ENCODE assay signal across 10 mouse cellular contexts in the genomic region with DNA sequence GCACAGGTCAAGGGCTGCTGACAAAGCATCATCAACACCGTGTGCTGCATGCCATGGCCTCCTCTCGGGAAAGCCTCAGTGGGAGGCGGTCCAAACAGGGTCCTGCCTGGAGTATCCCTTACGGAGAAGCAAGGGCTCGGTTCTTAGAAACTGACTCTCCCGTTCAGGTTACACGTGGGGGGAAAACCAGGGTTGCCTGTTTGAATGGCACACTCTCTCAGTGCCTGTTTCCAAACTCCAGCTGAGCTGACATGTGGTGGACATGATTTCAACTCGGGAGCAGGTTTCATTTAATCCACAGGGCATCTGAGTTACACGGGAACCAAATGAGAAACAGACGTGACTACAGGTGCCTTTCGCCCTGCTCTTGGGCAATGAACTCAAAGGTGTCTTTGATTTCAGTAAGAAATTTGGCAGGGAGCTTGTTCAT.
DNase-seq lines count a peak whose midpoint lies in the region; ATAC-seq lines count a peak whose summit lies in the region.
"Had no signal": no experiment of that assay in that cellular context is flagged by ENCODE, and none has a peak within 500 bp of the region (broad histone marks: within the 10 kb centered on the region; RNA-seq: fewer than 3 reads in every experiment).

No protein-coding gene starts in this region.

- no peaks in the 10 kb centered on the region for H3K36me3 ChIP-seq in intestine, embryonic 14.5 days (ENCODE audit: control insufficient read depth, insufficient read depth, low read length)
- no peaks in the 10 kb centered on the region for H3K36me3 ChIP-seq in intestine, embryonic 16.5 days (ENCODE audit: control insufficient read depth, insufficient read depth, low read length)
- H3K36me3 ChIP-seq in embryonic facial prominence, embryonic 14.5 days (ENCODE audit: control insufficient read depth, insufficient read depth, low read length) = no peaks in the 10 kb centered on the region
- H3K36me3 ChIP-seq: liver, embryonic 13.5 days had no signal

- H3K27me3 ChIP-seq in intestine, embryonic 14.5 days (replicated peaks; ENCODE audit: control insufficient read depth, insufficient read depth, low read length) = no peaks in the 10 kb centered on the region
- H3K27me3 ChIP-seq in intestine, embryonic 16.5 days (replicated peaks; ENCODE audit: control insufficient read depth, insufficient read depth, low read length) = no peaks in the 10 kb centered on the region
- H3K27me3 ChIP-seq in embryonic facial prominence, embryonic 14.5 days (replicated peaks; ENCODE audit: control insufficient read depth, insufficient read depth, low read length) = 0 out of 2 replicates have a peak, but pooled peaks cover 2% of the 10 kb centered on the region
- H3K27me3 ChIP-seq: liver, embryonic 13.5 days had no signal

- no peaks in the 10 kb centered on the region for H3K9me3 ChIP-seq in intestine, embryonic 14.5 days (ENCODE audit: control insufficient read depth, low read length)
- no peaks in the 10 kb centered on the region for H3K9me3 ChIP-seq in intestine, embryonic 16.5 days (ENCODE audit: control insufficient read depth, low read length)
- no peaks in the 10 kb centered on the region for H3K9me3 ChIP-seq in embryonic facial prominence, embryonic 14.5 days (ENCODE audit: control insufficient read depth, low read length)
- H3K9me3 ChIP-seq: liver, embryonic 13.5 days had no signal

- WGBS in intestine, embryonic 14.5 days = 61% methylated on average over 11 of the region's 11 CpGs
- 60% methylated on average over 11 of the region's 11 CpGs for WGBS in intestine, embryonic 16.5 days
- 18% methylated on average over 11 of the region's 11 CpGs for WGBS in embryonic facial prominence, embryonic 14.5 days

- no peak overlapping the region for H3K27ac ChIP-seq in intestine, embryonic 14.5 days (ENCODE audit: low read depth)
- no peak overlapping the region for H3K27ac ChIP-seq in intestine, embryonic 16.5 days (ENCODE audit: low read length)
- H3K27ac ChIP-seq in embryonic facial prominence, embryonic 14.5 days (replicated peaks; ENCODE audit: low read depth, low read length) = no peak overlapping the region; the same call in 1 of the 2 replicates
- H3K27ac ChIP-seq: liver, embryonic 13.5 days had no signal

- no peak overlapping the region for H3K9ac ChIP-seq in intestine, embryonic 14.5 days (ENCODE audit: low read length)
- no peak overlapping the region for H3K9ac ChIP-seq in intestine, embryonic 16.5 days (ENCODE audit: low read depth, low read length)
- 0 out of 2 replicates have a peak overlapping the region, but pooled peaks have one; percentile 25 for H3K9ac ChIP-seq in embryonic facial prominence, embryonic 14.5 days (ENCODE audit: low read depth, low read length)
- H3K9ac ChIP-seq: liver, embryonic 13.5 days had no signal

- 0 out of 2 replicates have a peak, but pooled peaks cover 6% of the 10 kb centered on the region for H3K4me1 ChIP-seq in intestine, embryonic 14.5 days (replicated peaks; ENCODE audit: control insufficient read depth, insufficient read depth, low read length)
- peaks cover 10% of the 10 kb centered on the region for H3K4me1 ChIP-seq in intestine, embryonic 16.5 days (ENCODE audit: control insufficient read depth, insufficient read depth, low read length)
- peaks cover 40% of the 10 kb centered on the region for H3K4me1 ChIP-seq in embryonic facial prominence, embryonic 14.5 days (ENCODE audit: control insufficient read depth, insufficient read depth, low read length)
- H3K4me1 ChIP-seq: liver, embryonic 13.5 days had no signal

- DNase-seq in intestine, embryonic 14.5 days (ENCODE audit: low spot score) = peak; percentile 46
- DNase-seq in cerebellum, adult 9-10 months = peak; percentile 83
- DNase-seq in embryonic facial prominence, embryonic 14.5 days (ENCODE audit: low spot score) = peak; percentile 69
- peak; percentile 26 to 29 for DNase-seq in kidney, postnatal 36 days
- no peak for DNase-seq in layer of hippocampus, postnatal 14 days (ENCODE audit: low spot score in 2 of 2)
- DNase-seq in spleen, postnatal 14 days (ENCODE audit: low spot score in 2 of 2) = no peak
- no peak for DNase-seq in testis, postnatal 14 days (ENCODE audit: low spot score)
- DNase-seq: liver, embryonic 13.5 days had no signal

- no peak overlapping the region for H3K4me3 ChIP-seq in intestine, embryonic 14.5 days (ENCODE audit: low read depth, low read length)
- H3K4me3 ChIP-seq in intestine, embryonic 16.5 days (ENCODE audit: low read length) = no peak overlapping the region
- 0 out of 2 replicates have a peak overlapping the region, but pooled peaks have one; percentile 5 for H3K4me3 ChIP-seq in embryonic facial prominence, embryonic 14.5 days (ENCODE audit: low read depth, low read length)
- H3K4me3 ChIP-seq: liver, embryonic 13.5 days had no signal

- ATAC-seq in intestine, embryonic 14.5 days (replicated peaks; ENCODE audit: low FRiP score, low TSS enrichment, low read depth) = no peak
- no peak for ATAC-seq in intestine, embryonic 16.5 days
- ATAC-seq in embryonic facial prominence, embryonic 14.5 days (ENCODE audit: low read depth) = peak; percentile 69

- H3K4me2 ChIP-seq in intestine, embryonic 14.5 days (ENCODE audit: low read length) = no peak overlapping the region
- H3K4me2 ChIP-seq in intestine, embryonic 16.5 days (ENCODE audit: low read depth, low read length) = no peak overlapping the region
- peak overlapping the region; percentile 38 for H3K4me2 ChIP-seq in embryonic facial prominence, embryonic 14.5 days (ENCODE audit: low read depth, low read length)
- H3K4me2 ChIP-seq: heart, embryonic 11.5 days; liver, embryonic 13.5 days had no signal

Comparison
In these comparisons a context has a peak if more than half of its experiments do, and no peak if none do; other contexts are left out.
1. DNase-seq: peak in intestine, embryonic 14.5 days (single experiment), cerebellum, adult 9-10 months (single experiment), embryonic facial prominence, embryonic 14.5 days (single experiment) and kidney, postnatal 36 days (2 of 2); none in layer of hippocampus, postnatal 14 days (0 of 2), spleen, postnatal 14 days (0 of 2) and testis, postnatal 14 days (single experiment).